ENCODE assay signal across 8 mouse cellular contexts in genomic region chr4:141260007-141260723, GRCm38 (mm10). TPM values are rescaled to one million over a fixed set of nuclear protein-coding genes. Genes with fewer than 3 reads are reported as not detected.
DNase-seq lines count a peak whose midpoint lies in the region; ATAC-seq and TF ChIP-seq lines count a peak whose summit lies in the region.

No protein-coding gene starts in this region.

- H3K27me3 ChIP-seq in kidney, embryonic 14.5 days (ENCODE audit: control insufficient read depth, insufficient read depth, low read length), result no peaks in the 10 kb centered on the region
- no peaks in the 10 kb centered on the region for H3K27me3 ChIP-seq in heart, embryonic 12.5 days (replicated peaks)
- no peaks in the 10 kb centered on the region for H3K27me3 ChIP-seq in lung, postnatal 0 days (replicated peaks; ENCODE audit: insufficient read depth, low read length)
- no peaks in the 10 kb centered on the region for H3K27me3 ChIP-seq in neural tube, embryonic 15.5 days (replicated peaks)

- 0 out of 2 replicates have a peak, but pooled peaks have one; percentile 5 for TF ChIP-seq EP300 in lung, postnatal 0 days (IDR thresholded peaks at IDR 0.05)

- H3K9me3 ChIP-seq in kidney, embryonic 14.5 days (ENCODE audit: control insufficient read depth, low read length), result peaks cover 7% of the 10 kb centered on the region; the same call in 1 of the 2 replicates
- H3K9me3 ChIP-seq in heart, embryonic 12.5 days (replicated peaks), result peaks cover 4% of the 10 kb centered on the region; the same call in 1 of the 2 replicates
- no peaks in the 10 kb centered on the region for H3K9me3 ChIP-seq in lung, postnatal 0 days (ENCODE audit: low read length)
- H3K9me3 ChIP-seq in neural tube, embryonic 15.5 days (replicated peaks), result no peaks in the 10 kb centered on the region

- H3K36me3 ChIP-seq in kidney, embryonic 14.5 days (ENCODE audit: control insufficient read depth, insufficient read depth, low read length), result no peaks in the 10 kb centered on the region
- H3K36me3 ChIP-seq in heart, embryonic 12.5 days, result no peaks in the 10 kb centered on the region
- no peaks in the 10 kb centered on the region for H3K36me3 ChIP-seq in lung, postnatal 0 days (ENCODE audit: insufficient read depth, low read length)
- no peaks in the 10 kb centered on the region for H3K36me3 ChIP-seq in neural tube, embryonic 15.5 days

- ATAC-seq in kidney, embryonic 14.5 days (ENCODE audit: low FRiP score, low TSS enrichment), result peak; percentile 34; the same call in 1 of the 2 replicates
- no peak for ATAC-seq in heart, embryonic 12.5 days (ENCODE audit: insufficient number of reproducible peaks, low FRiP score)
- peak; percentile 91 for ATAC-seq in lung, postnatal 0 days
- no peak for ATAC-seq in neural tube, embryonic 15.5 days (ENCODE audit: low FRiP score)

- H3K4me3 ChIP-seq in kidney, embryonic 14.5 days (ENCODE audit: low read length), result no peak overlapping the region; the same call in 1 of the 2 replicates
- peak overlapping the region; percentile 6; the same call in 1 of the 2 replicates for H3K4me3 ChIP-seq in heart, embryonic 12.5 days
- H3K4me3 ChIP-seq in lung, postnatal 0 days (ENCODE audit: low read depth, low read length), result peak overlapping the region; percentile 16; the same call in 1 of the 2 replicates
- H3K4me3 ChIP-seq in neural tube, embryonic 15.5 days (replicated peaks), result no peak overlapping the region

- H3K4me2 ChIP-seq in kidney, embryonic 14.5 days (replicated peaks; ENCODE audit: low read depth, low read length), result peak overlapping the region; percentile 12; the same call in 1 of the 2 replicates
- H3K4me2 ChIP-seq in heart, embryonic 12.5 days, result peak overlapping the region; percentile 47
- peak overlapping the region; percentile 48 for H3K4me2 ChIP-seq in lung, postnatal 0 days (replicated peaks; ENCODE audit: low read depth, low read length)
- no peak overlapping the region for H3K4me2 ChIP-seq in neural tube, embryonic 15.5 days

- 63% methylated on average over 16 of the region's 16 CpGs for WGBS in kidney, embryonic 14.5 days
- WGBS in heart, embryonic 12.5 days, result 50% methylated on average over 15 of the region's 16 CpGs
- WGBS in lung, postnatal 0 days, result 13% methylated on average over 16 of the region's 16 CpGs
- 59% methylated on average over 16 of the region's 16 CpGs for WGBS in neural tube, embryonic 15.5 days

- H3K27ac ChIP-seq in kidney, embryonic 14.5 days (ENCODE audit: low read depth, low read length), result no peak overlapping the region
- no peak overlapping the region for H3K27ac ChIP-seq in heart, embryonic 12.5 days (ENCODE audit: poor library complexity, severe bottlenecking)
- peak overlapping the region; percentile 26; the same call in 1 of the 2 replicates for H3K27ac ChIP-seq in lung, postnatal 0 days (ENCODE audit: low read length)
- H3K27ac ChIP-seq in neural tube, embryonic 15.5 days (replicated peaks), result no peak overlapping the region

- H3K4me1 ChIP-seq in kidney, embryonic 14.5 days (ENCODE audit: control insufficient read depth, insufficient read depth, low read length), result no peaks in the 10 kb centered on the region
- no peaks in the 10 kb centered on the region; the same call in 1 of the 2 replicates for H3K4me1 ChIP-seq in heart, embryonic 12.5 days (replicated peaks)
- no peaks in the 10 kb centered on the region for H3K4me1 ChIP-seq in lung, postnatal 0 days (ENCODE audit: insufficient read depth, low read depth, low read length)
- H3K4me1 ChIP-seq in neural tube, embryonic 15.5 days, result no peaks in the 10 kb centered on the region

- TF ChIP-seq CTCF in lung, postnatal 0 days (IDR thresholded peaks at IDR 0.05), result no peak

- no peak for DNase-seq in kidney, postnatal 14 days
- peak; percentile 78 for DNase-seq in R1 (ENCODE audit: low read depth, low spot score)
- peak; percentile 95 for DNase-seq in lung, postnatal 0 days (ENCODE audit: low spot score)
- DNase-seq in cerebellum, postnatal 36 days, result no peak
- DNase-seq in layer of hippocampus, postnatal 14 days (ENCODE audit: low spot score in 2 of 2), result no peak

- no peak overlapping the region for H3K9ac ChIP-seq in kidney, embryonic 14.5 days (ENCODE audit: low read depth, low read length)
- no peak overlapping the region for H3K9ac ChIP-seq in heart, embryonic 12.5 days
- no peak overlapping the region for H3K9ac ChIP-seq in lung, postnatal 0 days (replicated peaks; ENCODE audit: low read depth)
- H3K9ac ChIP-seq in neural tube, embryonic 15.5 days (replicated peaks), result no peak overlapping the region

RNA-seq across cellular contexts. Expression of gene Arhgef19, which starts 20.9 kb away (rescaled TPM):
- polyA plus RNA-seq in kidney, embryonic 14.5 days (2014; fragmentation: Nextera tagmentation; extraction: Ambion mirVana), result 6.8 and 7.4 TPM in 2 replicates
- 2.6 and 3.1 TPM in 2 replicates for polyA plus RNA-seq in heart, embryonic 12.5 days (2016; fragmentation: Nextera tagmentation; extraction: Ambion mirVana)
- 2.9 and 3.8 TPM in 2 replicates for polyA plus RNA-seq in lung, postnatal 0 days (2015; fragmentation: Nextera tagmentation; extraction: Ambion mirVana)
- polyA plus RNA-seq in neural tube, embryonic 15.5 days (2015; fragmentation: Nextera tagmentation; extraction: Ambion mirVana), result 1.3 and 3.8 TPM in 2 replicates
- total RNA-seq in layer of hippocampus, postnatal 14 days (2021), result 10 to 100 TPM in 1 of 2 experiments, 1 to 10 TPM in 1; 9.7 to 11.7 TPM

RNA-seq across cellular contexts. Expression of gene Epha2, which starts 40.9 kb away (rescaled TPM):
- polyA plus RNA-seq in kidney, embryonic 14.5 days (2014; fragmentation: Nextera tagmentation; extraction: Ambion mirVana), result 3.7 and 3.9 TPM in 2 replicates
- polyA plus RNA-seq in heart, embryonic 12.5 days (2016; fragmentation: Nextera tagmentation; extraction: Ambion mirVana), result 5.3 and 6.1 TPM in 2 replicates
- polyA plus RNA-seq in lung, postnatal 0 days (2015; fragmentation: Nextera tagmentation; extraction: Ambion mirVana), result 9.7 and 10.3 TPM in 2 replicates
- 0.87 and 1.9 TPM in 2 replicates for polyA plus RNA-seq in neural tube, embryonic 15.5 days (2015; fragmentation: Nextera tagmentation; extraction: Ambion mirVana)
- total RNA-seq in layer of hippocampus, postnatal 14 days (2021), result 1 to 10 TPM; 1.8 to 2.0 TPM

RNA-seq across cellular contexts. Expression of gene Rsg1, which starts 46.4 kb away (rescaled TPM):
- 3.6 and 5.0 TPM in 2 replicates for polyA plus RNA-seq in kidney, embryonic 14.5 days (2014; fragmentation: Nextera tagmentation; extraction: Ambion mirVana)
- 2.0 and 2.3 TPM in 2 replicates for polyA plus RNA-seq in heart, embryonic 12.5 days (2016; fragmentation: Nextera tagmentation; extraction: Ambion mirVana)
- 2.0 and 2.4 TPM in 2 replicates for polyA plus RNA-seq in lung, postnatal 0 days (2015; fragmentation: Nextera tagmentation; extraction: Ambion mirVana)
- 8.9 and 9.0 TPM in 2 replicates for polyA plus RNA-seq in neural tube, embryonic 15.5 days (2015; fragmentation: Nextera tagmentation; extraction: Ambion mirVana)
- 1 to 10 TPM; 2.8 to 3.1 TPM for total RNA-seq in layer of hippocampus, postnatal 14 days (2021)

Comparison
In these comparisons a context has a peak if more than half of its experiments do, and no peak if none do; other contexts are left out.
1. ATAC-seq: peak in kidney, embryonic 14.5 days (single experiment) and lung, postnatal 0 days (single experiment); none in heart, embryonic 12.5 days (single experiment) and neural tube, embryonic 15.5 days (single experiment).
2. H3K4me3 ChIP-seq: peak in heart, embryonic 12.5 days (single experiment) and lung, postnatal 0 days (single experiment); none in kidney, embryonic 14.5 days (single experiment) and neural tube, embryonic 15.5 days (single experiment).
3. DNase-seq: peak in R1 (single experiment) and lung, postnatal 0 days (single experiment); none in kidney, postnatal 14 days (single experiment), cerebellum, postnatal 36 days (0 of 2) and layer of hippocampus, postnatal 14 days (0 of 2).